Mouse (Mus musculus) heart, embryonic 13.5 days (tissue): Measurements from ENCODE around the gene Epdr1. TPM values are rescaled to one million over a fixed set of nuclear protein-coding genes. Genes with fewer than 3 reads are reported as not detected.

ENCODE experiments used
- ATAC-seq: fragments of 200-750 bp; cut with Nextera tagmentation; 2 replicates; pipeline ENCODE4 v1.8.0; 2017; ENCODE audit warnings: moderate TSS enrichment; ENCODE audit not compliant: insufficient number of reproducible peaks, low FRiP score, low TSS enrichment; ENCODE audit errors: extremely low read depth
- H3K27ac ChIP-seq: fragments of 300-500 bp; sonication (generic); replicated peaks from 2 replicates; pipeline ENCODE4 v1.5.1; 2015; ENCODE audit warnings: moderate library complexity, mild to moderate bottlenecking, inconsistent platforms
- H3K27me3 ChIP-seq: fragments of 300-500 bp; sonication (generic); replicated peaks from 2 replicates; pipeline ENCODE4 v1.6.1; 2015; ENCODE audit warnings: mild to moderate bottlenecking, inconsistent platforms
- H3K36me3 ChIP-seq: fragments of 300-500 bp; sonication (generic); 2 replicates; pipeline ENCODE4 v1.6.1; 2015; ENCODE audit warnings: mild to moderate bottlenecking, inconsistent platforms
- H3K4me1 ChIP-seq: fragments of 300-500 bp; sonication (generic); 2 replicates; pipeline ENCODE4 v1.6.1; 2015; ENCODE audit warnings: inconsistent platforms
- H3K4me2 ChIP-seq: fragments of 300-500 bp; sonication (generic); 2 replicates; pipeline ENCODE4 v1.6.1; 2015; ENCODE audit warnings: inconsistent platforms, mild to moderate bottlenecking, moderate library complexity
- H3K4me3 ChIP-seq: fragments of 300-500 bp; sonication (generic); 2 replicates; pipeline ENCODE4 v1.5.1; 2015; ENCODE audit warnings: moderate library complexity, mild to moderate bottlenecking, inconsistent platforms
- H3K9ac ChIP-seq: fragments of 300-500 bp; sonication (generic); 2 replicates; pipeline ENCODE4 v1.6.1; 2015; ENCODE audit warnings: inconsistent platforms, mild to moderate bottlenecking, moderate library complexity
- H3K9me3 ChIP-seq: fragments of 300-500 bp; sonication (generic); 2 replicates; pipeline ENCODE4 v1.6.1; 2016; ENCODE audit warnings: inconsistent platforms
- WGBS: fragments of 180-500 bp; shearing (Covaris S2); methylation state at CpG from one replicate; pipeline ENCODE4 v1.1.7; 2015; ENCODE audit warnings: mixed read lengths; 5-methylcytosine and 5-hydroxymethylcytosine counted together
- polyA plus RNA-seq: library from polyadenylated mRNA; unstranded; fragments of >200 nt; fragmentation: Nextera tagmentation; extraction: Ambion mirVana; gene quantifications from 2 replicates; pipeline ENCODE4 v1.2.1, GENCODE M21; 2015

Epdr1 gene
- polyA plus RNA-seq, 1 experiment from 2014 or later = 30.5 TPM

DNA sequence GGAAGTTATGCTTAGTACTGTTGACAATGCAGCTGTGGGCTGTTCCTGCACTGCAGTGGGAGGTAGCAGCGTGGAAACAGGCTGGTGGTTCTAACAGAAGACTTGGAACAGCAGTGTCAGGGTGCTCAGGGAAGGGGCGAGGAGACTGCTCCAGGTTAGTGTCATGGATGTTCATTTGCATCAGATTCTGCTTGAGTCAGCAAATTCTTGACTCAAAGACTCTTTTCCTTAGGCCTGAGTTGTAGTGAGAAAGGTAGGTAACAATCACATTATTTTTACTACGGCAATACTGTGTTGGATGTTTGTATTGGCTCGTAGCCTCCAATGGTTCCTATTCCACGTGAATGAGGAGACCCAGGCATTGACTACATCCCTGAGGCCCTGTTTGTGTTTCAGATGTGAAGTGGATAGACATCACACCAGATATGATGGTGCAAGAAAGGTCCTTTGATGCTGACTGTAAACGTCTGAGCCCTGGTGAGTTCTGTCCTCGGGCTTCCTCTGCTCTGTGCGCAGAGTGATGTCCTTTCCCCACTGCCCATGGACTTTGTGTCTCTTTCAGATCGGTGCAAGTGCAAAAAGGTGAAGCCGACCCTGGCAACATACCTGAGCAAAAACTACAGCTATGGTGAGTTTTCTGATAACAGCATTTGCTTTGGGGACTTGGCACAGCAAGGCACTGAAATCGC, 5.0 kb upstream of the Epdr1 start:
- Histone ChIP-seq H3K9me3 (no peaks in the 10 kb centered on the region), H3K4me3 (no peak overlapping the region), H3K36me3 (no peaks in the 10 kb centered on the region), H3K27me3 (peaks cover 30% of the 10 kb centered on the region), H3K9ac (no peak overlapping the region), H3K27ac (no peak overlapping the region), H3K4me1 (peaks cover 12% of the 10 kb centered on the region), H3K4me2 (no peak overlapping the region)
- ATAC-seq = no peak
- 72% methylated on average over 11 of the region's 11 CpGs for WGBS

DNA sequence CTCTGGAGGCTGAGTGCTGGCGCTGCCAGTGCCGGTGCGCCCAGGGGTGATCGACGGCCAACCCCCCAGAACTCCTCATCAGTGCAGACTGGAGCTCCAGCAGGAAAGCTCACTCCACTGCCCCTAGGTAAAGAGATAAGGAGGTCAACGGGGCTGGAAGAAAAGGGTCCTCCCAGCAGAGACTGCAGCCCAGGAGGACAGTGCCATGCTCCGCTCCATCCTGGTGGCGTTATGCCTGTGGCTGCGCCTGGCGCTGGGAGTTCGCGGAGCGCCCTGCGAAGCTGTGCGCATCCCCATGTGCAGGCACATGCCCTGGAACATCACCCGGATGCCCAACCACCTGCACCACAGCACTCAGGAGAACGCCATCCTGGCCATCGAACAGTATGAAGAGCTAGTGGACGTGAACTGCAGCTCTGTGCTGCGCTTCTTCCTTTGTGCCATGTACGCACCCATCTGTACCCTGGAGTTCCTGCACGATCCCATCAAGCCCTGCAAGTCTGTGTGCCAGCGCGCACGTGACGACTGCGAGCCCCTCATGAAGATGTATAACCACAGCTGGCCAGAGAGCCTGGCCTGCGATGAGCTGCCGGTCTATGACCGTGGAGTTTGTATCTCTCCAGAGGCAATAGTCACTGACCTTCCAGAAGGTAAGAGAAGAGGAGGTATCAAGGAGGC, 3.6 kb upstream of the Epdr1 start:
- H3K4me1 ChIP-seq = peaks cover 12% of the 10 kb centered on the region
- no peaks in the 10 kb centered on the region for H3K36me3 ChIP-seq
- H3K4me2 ChIP-seq = peak overlapping the region; percentile 95
- WGBS = 18% methylated on average over 30 of the region's 30 CpGs
- H3K9me3 ChIP-seq = no peaks in the 10 kb centered on the region
- peak overlapping the region; percentile 61 for H3K4me3 ChIP-seq
- no peak overlapping the region for H3K27ac ChIP-seq
- peak overlapping the region; percentile 78 for H3K9ac ChIP-seq
- no peak for ATAC-seq
- H3K27me3 ChIP-seq = peaks cover 30% of the 10 kb centered on the region

- ATAC-seq = no peak
- H3K4me1 ChIP-seq = peaks cover 17% of the 10 kb centered on the region
- H3K27ac ChIP-seq = no peak within 1 kb of the TSS
- no peaks in the 10 kb centered on the region for H3K9me3 ChIP-seq
- peak within 1 kb of the TSS; percentile 61 for H3K4me3 ChIP-seq
- H3K27me3 ChIP-seq = peaks cover 30% of the 10 kb centered on the region
- peak within 1 kb of the TSS; percentile 78 for H3K9ac ChIP-seq
- 4% methylated on average over 25 of the region's 25 CpGs for WGBS
- H3K4me2 ChIP-seq = peak within 1 kb of the TSS; percentile 95
- H3K36me3 ChIP-seq = no peaks in the 10 kb centered on the region
Observed at GRCm38 (mm10) chr13:19622573-19623227, 3.0 kb upstream of the Epdr1 start, which contains the start of gene Sfrp4. Gene Sfrp4, plus strand, starts transcription at chr13:19623104.

DNA sequence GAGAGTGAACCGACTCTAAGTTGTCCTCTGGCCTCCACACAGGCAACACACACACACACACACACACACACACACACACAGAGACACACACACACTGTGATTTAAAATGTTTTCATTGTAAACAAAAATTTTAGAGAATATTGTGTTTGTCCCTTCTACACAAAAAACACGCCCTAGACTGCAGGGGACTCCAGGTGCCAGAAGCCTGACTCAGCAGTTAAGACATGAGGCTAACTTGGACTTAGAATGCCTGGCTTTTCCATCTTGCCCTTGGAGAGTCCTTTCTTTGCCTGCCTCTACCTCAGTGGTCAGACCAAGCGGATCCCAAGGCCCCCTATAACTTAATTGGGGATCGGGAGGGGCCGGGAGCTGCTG, 899 bp downstream of the Epdr1 start:
- Histone ChIP-seq H3K27me3 (peaks cover 16% of the 10 kb centered on the region), H3K9me3 (no peaks in the 10 kb centered on the region), H3K4me1 (peaks cover 17% of the 10 kb centered on the region), H3K4me3 (peak overlapping the region; percentile 87), H3K4me2 (peak overlapping the region; percentile 92), H3K9ac (peak overlapping the region; percentile 92), H3K36me3 (no peaks in the 10 kb centered on the region), H3K27ac (peak overlapping the region; percentile 82)
- 0 out of 2 replicates have a peak, but pooled peaks have one; percentile 14 for ATAC-seq
- WGBS = 8% methylated on average over 5 of the region's 5 CpGs

GRCm38 (mm10) chr13:19618081-19618480, 1.6 kb downstream of the Epdr1 start:
- H3K36me3 ChIP-seq = no peaks in the 10 kb centered on the region
- peaks cover 9% of the 10 kb centered on the region for H3K4me1 ChIP-seq
- H3K9me3 ChIP-seq = no peaks in the 10 kb centered on the region
- peak overlapping the region; percentile 87; the same call in 1 of the 2 replicates for H3K4me3 ChIP-seq
- whole genome bisulfite sequencing = 78% methylated on average over 4 of the region's 4 CpGs
- H3K27ac ChIP-seq = no peak overlapping the region
- peaks cover 9% of the 10 kb centered on the region; the same call in 1 of the 2 replicates for H3K27me3 ChIP-seq
- H3K9ac ChIP-seq = no peak overlapping the region
- no peak for ATAC-seq
- H3K4me2 ChIP-seq = peak overlapping the region; percentile 92

GRCm38 (mm10) chr13:19614311-19614710, 5.4 kb downstream of the Epdr1 start:
- WGBS = 70% methylated on average over 1 of the region's 1 CpGs

DNA sequence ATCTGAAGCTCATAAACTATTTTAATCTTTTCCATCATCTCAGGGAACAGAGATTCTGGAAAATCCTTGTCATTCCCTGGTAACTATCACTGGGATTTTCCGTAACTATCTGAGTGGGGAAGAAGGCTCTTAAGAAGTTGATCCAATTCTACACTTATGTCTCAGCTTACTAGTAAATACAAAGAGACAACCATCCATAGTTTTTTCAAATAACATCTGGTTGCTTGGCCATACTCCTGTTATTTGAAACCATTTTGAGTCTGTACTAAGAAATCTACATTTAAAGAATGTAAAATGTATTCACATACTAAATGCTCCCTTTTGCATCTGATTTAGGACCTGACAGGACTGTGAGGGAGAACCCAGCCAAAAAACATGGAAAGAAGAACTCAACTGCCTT, 6.3 kb downstream of the Epdr1 start:
- Histone ChIP-seq H3K4me1 (peaks cover 5% of the 10 kb centered on the region; the same call in 1 of the 2 replicates), H3K9ac (no peak overlapping the region), H3K4me3 (no peak overlapping the region), H3K27me3 (no peaks in the 10 kb centered on the region), H3K27ac (no peak overlapping the region), H3K36me3 (no peaks in the 10 kb centered on the region), H3K4me2 (no peak overlapping the region), H3K9me3 (no peaks in the 10 kb centered on the region)
- 76% methylated on average over 1 of the region's 1 CpGs for WGBS
- no peak for ATAC-seq

More at GRCm38 (mm10) chr13:19614311-19614710, 5.4 kb downstream of the Epdr1 start:
- Histone ChIP-seq H3K36me3 (no peaks in the 10 kb centered on the region), H3K27me3 (no peaks in the 10 kb centered on the region), H3K9ac (no peak overlapping the region), H3K4me3 (no peak overlapping the region), H3K4me2 (no peak overlapping the region), H3K9me3 (no peaks in the 10 kb centered on the region), H3K27ac (no peak overlapping the region), H3K4me1 (peaks cover 5% of the 10 kb centered on the region; the same call in 1 of the 2 replicates)
- no peak for ATAC-seq

DNA sequence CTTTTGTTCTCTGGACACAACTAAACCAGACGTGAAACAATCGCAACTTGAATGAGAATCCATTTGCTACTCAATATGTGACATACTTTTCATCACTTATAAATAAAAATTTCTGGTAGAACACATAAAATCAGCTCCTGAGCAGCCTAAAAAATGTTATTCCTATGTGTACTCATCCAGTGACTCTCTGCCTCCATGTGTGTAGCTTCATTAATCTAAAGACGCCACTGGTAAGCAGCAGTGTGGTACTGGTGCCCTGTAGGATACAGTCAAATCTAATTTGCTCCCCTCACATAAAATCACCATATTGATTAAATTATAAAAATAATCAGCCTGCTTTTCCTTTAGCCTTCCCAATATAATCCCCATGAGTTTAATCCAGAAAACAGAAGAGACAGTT, 6.8 kb downstream of the Epdr1 start:
- Histone ChIP-seq H3K4me3 (no peak overlapping the region), H3K36me3 (no peaks in the 10 kb centered on the region), H3K9ac (no peak overlapping the region), H3K9me3 (no peaks in the 10 kb centered on the region), H3K4me2 (no peak overlapping the region), H3K27me3 (no peaks in the 10 kb centered on the region), H3K27ac (no peak overlapping the region), H3K4me1 (peaks cover under 1% of the 10 kb centered on the region; the same call in 1 of the 2 replicates)
- WGBS = 82% methylated on average over 3 of the region's 3 CpGs
- no peak for ATAC-seq

DNA sequence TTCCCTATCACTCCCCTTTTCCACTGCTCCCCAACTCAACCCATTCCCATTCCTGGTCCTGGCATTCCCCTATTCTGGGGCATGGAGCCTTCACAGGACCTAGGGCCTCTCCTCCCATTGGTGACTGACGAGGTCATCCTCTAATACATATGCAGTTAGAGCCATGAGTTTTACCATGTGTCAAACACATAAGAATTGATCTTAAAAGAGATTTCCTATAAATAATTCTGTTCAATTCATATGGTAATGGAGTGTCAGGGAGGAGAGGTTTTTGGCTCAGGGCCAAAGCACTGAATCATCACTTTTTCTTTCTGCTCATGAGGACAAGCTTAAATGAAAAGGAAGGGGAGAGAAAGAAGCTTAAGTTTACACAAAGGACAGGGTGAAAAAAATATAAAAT, 7.4 kb downstream of the Epdr1 start:
- Histone ChIP-seq H3K27me3 (no peaks in the 10 kb centered on the region), H3K27ac (no peak overlapping the region), H3K36me3 (no peaks in the 10 kb centered on the region), H3K9me3 (no peaks in the 10 kb centered on the region), H3K4me1 (no peaks in the 10 kb centered on the region), H3K4me2 (no peak overlapping the region), H3K9ac (no peak overlapping the region), H3K4me3 (no peak overlapping the region)
- ATAC-seq = no peak
- WGBS = 76% methylated on average over 1 of the region's 1 CpGs

DNA sequence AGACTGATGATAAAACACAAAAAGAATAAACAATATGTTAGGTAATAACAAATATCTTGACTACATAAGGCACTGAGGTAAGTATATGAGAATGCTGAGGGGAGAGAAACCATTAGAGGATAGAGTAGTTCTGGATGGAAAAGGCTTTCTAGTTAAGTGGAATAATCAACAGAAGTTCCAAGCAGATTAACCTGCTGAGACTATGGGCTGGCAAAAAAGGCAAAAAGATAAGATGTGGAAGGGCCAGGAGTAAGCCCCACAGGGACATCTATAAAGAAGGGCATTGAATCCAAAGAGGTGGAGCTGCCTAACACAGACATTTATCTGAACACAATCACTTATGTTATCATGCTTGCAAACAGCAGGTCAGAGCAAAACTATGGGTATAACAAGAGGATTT, 11.6 kb downstream of the Epdr1 start:
- Histone ChIP-seq H3K4me3 (no peak overlapping the region), H3K4me1 (no peaks in the 10 kb centered on the region), H3K27ac (no peak overlapping the region), H3K36me3 (no peaks in the 10 kb centered on the region), H3K4me2 (no peak overlapping the region), H3K27me3 (no peaks in the 10 kb centered on the region), H3K9ac (no peak overlapping the region), H3K9me3 (no peaks in the 10 kb centered on the region)
- no peak for ATAC-seq

GRCm38 (mm10) chr13:19604916-19605315, 14.8 kb downstream of the Epdr1 start:
- Histone ChIP-seq H3K27ac (no peak overlapping the region), H3K27me3 (no peaks in the 10 kb centered on the region), H3K4me3 (no peak overlapping the region), H3K9me3 (no peaks in the 10 kb centered on the region), H3K4me1 (no peaks in the 10 kb centered on the region), H3K4me2 (no peak overlapping the region), H3K36me3 (no peaks in the 10 kb centered on the region), H3K9ac (no peak overlapping the region)
- no peak for ATAC-seq
